In the genomic region with DNA sequence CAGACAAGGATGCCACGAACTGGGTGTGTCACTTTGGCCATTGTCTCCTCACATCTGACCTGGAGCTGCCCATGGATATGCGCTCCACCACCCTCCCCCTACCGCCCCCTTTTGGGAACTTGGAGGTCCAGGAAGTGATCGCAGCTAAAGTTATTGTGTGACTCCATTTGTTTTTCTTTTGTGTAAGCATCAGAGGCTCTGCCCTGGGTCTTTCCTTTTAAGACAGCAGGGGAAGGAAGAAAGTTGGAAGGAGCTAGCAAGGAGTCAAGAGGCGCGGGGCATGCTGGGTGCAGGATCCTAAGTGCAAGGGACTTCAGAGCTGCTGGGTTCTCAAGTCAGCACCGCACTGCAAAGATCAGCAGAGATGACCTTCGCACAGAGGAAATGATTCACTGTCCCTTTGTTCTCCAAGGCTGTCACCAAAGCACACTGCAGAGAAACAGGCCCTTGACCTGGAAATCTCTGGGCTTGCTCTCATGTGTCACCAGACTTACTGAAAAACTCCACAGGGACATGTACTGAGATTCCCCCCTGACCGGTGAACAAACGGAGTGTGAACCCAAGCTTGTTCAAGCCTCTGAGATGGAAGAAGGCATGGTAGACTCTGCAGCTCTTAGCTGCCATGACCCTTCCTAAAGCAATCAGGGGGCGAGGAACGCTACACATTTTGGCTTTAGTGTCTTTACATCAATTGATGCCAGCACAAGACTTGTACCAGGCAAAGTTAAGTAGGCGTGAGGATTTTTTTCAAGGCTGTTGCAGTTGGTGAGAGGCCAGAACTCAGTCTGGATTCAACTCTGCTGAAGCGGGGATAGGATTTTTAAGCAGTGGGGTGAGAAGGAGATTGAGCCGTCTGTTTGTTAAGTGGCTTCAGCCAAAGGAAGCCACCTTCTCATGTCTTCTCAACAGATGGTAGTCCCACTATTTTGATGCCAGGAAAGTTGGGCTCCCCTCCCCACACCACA, we compare ENCODE assay signal across 9 mouse cellular contexts. TPM values are rescaled to one million over a fixed set of nuclear protein-coding genes. Genes with fewer than 3 reads are reported as not detected.
DNase-seq lines count a peak whose midpoint lies in the region; ATAC-seq and TF ChIP-seq lines count a peak whose summit lies in the region.
"Had no signal": no experiment of that assay in that cellular context is flagged by ENCODE, and none has a peak within 500 bp of the region (broad histone marks: within the 10 kb centered on the region; RNA-seq: fewer than 3 reads in every experiment).

No protein-coding gene starts in this region.

- WGBS in forebrain, embryonic 15.5 days: 46% methylated on average over 15 of the region's 15 CpGs
- 43% methylated on average over 15 of the region's 15 CpGs for WGBS in hindbrain, postnatal 0 days
- 46% methylated on average over 15 of the region's 15 CpGs for WGBS in lung, embryonic 15.5 days
- 56% methylated on average over 15 of the region's 15 CpGs for WGBS in stomach, postnatal 0 days

- peak; percentile 5 for DNase-seq in ovary, postnatal 36 days (ENCODE audit: low spot score)
- no peak for DNase-seq in ovary, adult 18-20 months (ENCODE audit: low spot score)
- DNase-seq in hindbrain, postnatal 0 days (ENCODE audit: low spot score): peak; percentile 46
- DNase-seq in stomach, postnatal 0 days (ENCODE audit: low spot score): peak; percentile 42
- DNase-seq in cerebellum, adult 18-20 months: no peak
- no peak for DNase-seq in thymus, postnatal 10 days (ENCODE audit: low spot score in 2 of 2)

- no peaks in the 10 kb centered on the region for H3K36me3 ChIP-seq in forebrain, embryonic 15.5 days
- no peaks in the 10 kb centered on the region for H3K36me3 ChIP-seq in hindbrain, postnatal 0 days (ENCODE audit: insufficient read depth, low read length)
- H3K36me3 ChIP-seq in lung, embryonic 15.5 days: no peaks in the 10 kb centered on the region
- no peaks in the 10 kb centered on the region for H3K36me3 ChIP-seq in stomach, postnatal 0 days (ENCODE audit: control insufficient read depth, insufficient read depth, low read length)

- H3K27ac ChIP-seq in forebrain, embryonic 15.5 days (replicated peaks): peak overlapping the region; percentile 52
- peak overlapping the region; percentile 17 for H3K27ac ChIP-seq in hindbrain, postnatal 0 days
- H3K27ac ChIP-seq in lung, embryonic 15.5 days: peak overlapping the region; percentile 82
- peak overlapping the region; percentile 53 for H3K27ac ChIP-seq in stomach, postnatal 0 days (replicated peaks)
- H3K27ac ChIP-seq: layer of hippocampus, adult 2 months had no signal

- peaks cover 40% of the 10 kb centered on the region for H3K4me1 ChIP-seq in forebrain, embryonic 15.5 days
- H3K4me1 ChIP-seq in hindbrain, postnatal 0 days (ENCODE audit: insufficient read depth, low read length): peaks cover 9% of the 10 kb centered on the region; the same call in 1 of the 2 replicates
- H3K4me1 ChIP-seq in lung, embryonic 15.5 days: peaks cover 32% of the 10 kb centered on the region
- peaks cover 10% of the 10 kb centered on the region for H3K4me1 ChIP-seq in stomach, postnatal 0 days (replicated peaks; ENCODE audit: control insufficient read depth, insufficient read depth)

- TF ChIP-seq CTCF in hindbrain, postnatal 0 days (IDR thresholded peaks at IDR 0.05; ENCODE audit: low read depth): peak; percentile 36
- no peak for TF ChIP-seq CTCF in stomach, postnatal 0 days (IDR thresholded peaks at IDR 0.05; ENCODE audit: low read depth)

- H3K4me3 ChIP-seq in forebrain, embryonic 15.5 days: no peak overlapping the region
- no peak overlapping the region for H3K4me3 ChIP-seq in hindbrain, postnatal 0 days (ENCODE audit: low read length)
- H3K4me3 ChIP-seq in lung, embryonic 15.5 days: no peak overlapping the region
- no peak overlapping the region for H3K4me3 ChIP-seq in stomach, postnatal 0 days (ENCODE audit: low read depth, low read length)
- H3K4me3 ChIP-seq: layer of hippocampus, adult 2 months had no signal

- no peaks in the 10 kb centered on the region for H3K9me3 ChIP-seq in forebrain, embryonic 15.5 days
- no peaks in the 10 kb centered on the region for H3K9me3 ChIP-seq in hindbrain, postnatal 0 days (ENCODE audit: low read length)
- H3K9me3 ChIP-seq in lung, embryonic 15.5 days: no peaks in the 10 kb centered on the region
- H3K9me3 ChIP-seq in stomach, postnatal 0 days (ENCODE audit: control insufficient read depth, low read length): no peaks in the 10 kb centered on the region

- H3K4me2 ChIP-seq in forebrain, embryonic 15.5 days (replicated peaks): peak overlapping the region; percentile 31; the same call in 1 of the 2 replicates
- peak overlapping the region; percentile 31; the same call in 1 of the 2 replicates for H3K4me2 ChIP-seq in hindbrain, postnatal 0 days (ENCODE audit: low read depth, low read length)
- H3K4me2 ChIP-seq in lung, embryonic 15.5 days: peak overlapping the region; percentile 35
- peak overlapping the region; percentile 34; the same call in 1 of the 2 replicates for H3K4me2 ChIP-seq in stomach, postnatal 0 days (replicated peaks; ENCODE audit: low read depth)

- TF ChIP-seq EP300 in stomach, postnatal 0 days (optimal IDR thresholded peaks at IDR 0.05): no peak

- no peaks in the 10 kb centered on the region for H3K27me3 ChIP-seq in forebrain, embryonic 15.5 days
- no peaks in the 10 kb centered on the region for H3K27me3 ChIP-seq in hindbrain, postnatal 0 days (ENCODE audit: insufficient read depth, low read length)
- H3K27me3 ChIP-seq in lung, embryonic 15.5 days: no peaks in the 10 kb centered on the region
- H3K27me3 ChIP-seq in stomach, postnatal 0 days (ENCODE audit: control insufficient read depth, insufficient read depth, low read length): no peaks in the 10 kb centered on the region

- no peak for ATAC-seq in forebrain, embryonic 15.5 days (replicated peaks)
- no peak for ATAC-seq in hindbrain, postnatal 0 days
- ATAC-seq in lung, embryonic 15.5 days (ENCODE audit: borderline replicate concordance, extremely low read depth, low FRiP score, low TSS enrichment): peak; percentile 53
- ATAC-seq in stomach, postnatal 0 days (ENCODE audit: low FRiP score, low TSS enrichment): peak; percentile 64

- no peak overlapping the region for H3K9ac ChIP-seq in forebrain, embryonic 15.5 days (replicated peaks)
- no peak overlapping the region for H3K9ac ChIP-seq in hindbrain, postnatal 0 days (replicated peaks; ENCODE audit: low read length)
- no peak overlapping the region for H3K9ac ChIP-seq in lung, embryonic 15.5 days
- 0 out of 2 replicates have a peak overlapping the region, but pooled peaks have one; percentile 24 for H3K9ac ChIP-seq in stomach, postnatal 0 days (ENCODE audit: low read length)

RNA-seq across cellular contexts. Expression of gene Ttc30a2, which starts 17.3 kb away (rescaled TPM):
- polyA plus RNA-seq in forebrain, embryonic 15.5 days (2015; fragmentation: Nextera tagmentation; extraction: Ambion mirVana): 0.47 and 0.79 TPM in 2 replicates
- 0.86 and 1.9 TPM in 2 replicates for total RNA-seq in hindbrain, postnatal 0 days (2014; rRNA removed)
- polyA plus RNA-seq in hindbrain, postnatal 0 days (2015; fragmentation: Nextera tagmentation; extraction: Ambion mirVana): 0.19 and 0.38 TPM in 2 replicates
- 0.50 and 0.75 TPM in 2 replicates for polyA plus RNA-seq in lung, embryonic 15.5 days (2015; fragmentation: Nextera tagmentation; extraction: Ambion mirVana)
- 0.17 and 0.27 TPM in 2 replicates for polyA plus RNA-seq in stomach, postnatal 0 days (2015; fragmentation: Nextera tagmentation; extraction: Ambion mirVana)

RNA-seq across cellular contexts. Expression of gene Ttc30a1, which starts 21.1 kb away (rescaled TPM):
- 7.7 and 8.4 TPM in 2 replicates for polyA plus RNA-seq in forebrain, embryonic 15.5 days (2015; fragmentation: Nextera tagmentation; extraction: Ambion mirVana)
- 8.9 and 11.4 TPM in 2 replicates for total RNA-seq in hindbrain, postnatal 0 days (2014; rRNA removed)
- polyA plus RNA-seq in hindbrain, postnatal 0 days (2015; fragmentation: Nextera tagmentation; extraction: Ambion mirVana): 4.6 and 4.8 TPM in 2 replicates
- polyA plus RNA-seq in lung, embryonic 15.5 days (2015; fragmentation: Nextera tagmentation; extraction: Ambion mirVana): 9.4 and 9.5 TPM in 2 replicates
- polyA plus RNA-seq in stomach, postnatal 0 days (2015; fragmentation: Nextera tagmentation; extraction: Ambion mirVana): 3.3 and 3.8 TPM in 2 replicates

RNA-seq across cellular contexts. Expression of gene Ttc30b, which starts 22.3 kb away (rescaled TPM):
- 15.3 and 19.3 TPM in 2 replicates for polyA plus RNA-seq in forebrain, embryonic 15.5 days (2015; fragmentation: Nextera tagmentation; extraction: Ambion mirVana)
- total RNA-seq in hindbrain, postnatal 0 days (2014; rRNA removed): 30.9 and 33.9 TPM in 2 replicates
- 16.3 and 19.2 TPM in 2 replicates for polyA plus RNA-seq in hindbrain, postnatal 0 days (2015; fragmentation: Nextera tagmentation; extraction: Ambion mirVana)
- polyA plus RNA-seq in lung, embryonic 15.5 days (2015; fragmentation: Nextera tagmentation; extraction: Ambion mirVana): 15.5 and 16.9 TPM in 2 replicates
- 10.3 and 10.6 TPM in 2 replicates for polyA plus RNA-seq in stomach, postnatal 0 days (2015; fragmentation: Nextera tagmentation; extraction: Ambion mirVana)

Comparison
In these comparisons a context has a peak if more than half of its experiments do, and no peak if none do; other contexts are left out.
1. DNase-seq: peak in ovary, postnatal 36 days (single experiment), hindbrain, postnatal 0 days (single experiment) and stomach, postnatal 0 days (single experiment); none in ovary, adult 18-20 months (single experiment), cerebellum, adult 18-20 months (0 of 2) and thymus, postnatal 10 days (0 of 2).
2. ATAC-seq: peak in lung, embryonic 15.5 days (single experiment) and stomach, postnatal 0 days (single experiment); none in forebrain, embryonic 15.5 days (single experiment) and hindbrain, postnatal 0 days (single experiment).
3. H3K27ac ChIP-seq: peak in every context shown above with its lines; median percentile 82 in lung, embryonic 15.5 days; 53 in stomach, postnatal 0 days; 52 in forebrain, embryonic 15.5 days; 17 in hindbrain, postnatal 0 days.
4. Peak in every context shown above with its lines, with median percentiles within 50 percentile points of each other: H3K4me2 ChIP-seq.